Mouse (Mus musculus) thymus, adult 2 months (tissue): ENCODE data around the gene Cacna2d2.

ENCODE experiments used
- CTCF ChIP-seq: fragments of 200-500 bp; IDR thresholded peaks from 2 replicates; pipeline ENCODE4 v1.5.1; 2012; ENCODE audit warnings: mild to moderate bottlenecking, control low read depth, low read length, moderate library complexity, borderline replicate concordance; ENCODE audit not compliant: control insufficient read depth, poor library complexity, insufficient read depth; ENCODE audit errors: extremely low read depth
- POLR2A ChIP-seq: fragments of 200-500 bp; IDR thresholded peaks from 2 replicates; pipeline ENCODE4 v1.6.1; 2012; ENCODE audit warnings: mild to moderate bottlenecking, low read length, control low read depth, moderate library complexity; ENCODE audit not compliant: control insufficient read depth, poor library complexity, insufficient read depth; ENCODE audit errors: extremely low read depth

- TF ChIP-seq CTCF (no peak), POLR2A (no peak)
These were observed 177.1 kb downstream of the Cacna2d2 start, which contains the start of gene Hyal1 for GRCm38 (mm10) chr9:107576357-107577107.
